ENCODE assay signal across 17 mouse cellular contexts in the genomic region with DNA sequence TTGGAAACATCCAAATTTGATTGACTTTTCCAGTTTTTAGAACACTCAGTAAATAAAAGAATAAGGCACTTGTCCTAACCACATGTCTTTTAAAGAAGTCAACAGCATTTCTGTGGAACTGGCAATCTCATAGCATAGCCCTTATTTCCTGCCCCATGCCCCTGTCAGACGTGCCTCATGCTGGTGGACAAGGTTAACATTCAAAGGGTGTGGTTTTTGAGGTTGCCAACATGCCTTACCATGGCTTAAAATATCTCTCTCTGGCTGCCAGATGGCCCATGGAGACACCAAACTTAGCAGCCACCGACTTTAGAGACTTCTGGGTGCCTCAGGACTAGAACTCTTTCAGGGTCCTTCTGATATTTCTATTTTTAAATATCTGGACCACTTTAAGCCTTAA. TPM values are rescaled to one million over a fixed set of nuclear protein-coding genes. Genes with fewer than 3 reads are reported as not detected.
A peak's percentile ranks its signal among the peaks of the same experiment; 100 is the strongest.
DNase-seq lines count a peak whose midpoint lies in the region; ATAC-seq and TF ChIP-seq lines count a peak whose summit lies in the region.
"Had no signal": no experiment of that assay in that cellular context is flagged by ENCODE, and none has a peak within 500 bp of the region (broad histone marks: within the 10 kb centered on the region; RNA-seq: fewer than 3 reads in every experiment).

No protein-coding gene starts in this region.

- no peak for TF ChIP-seq CTCF in kidney, adult 2 months (conservative IDR thresholded peaks at IDR 0.05; ENCODE audit: insufficient read depth, insufficient read length, low read depth, low read length)
- TF ChIP-seq CTCF in cerebellum, adult 2 months (IDR thresholded peaks at IDR 0.05; ENCODE audit: borderline replicate concordance, insufficient read depth, low read depth, low read length) = no peak

- H3K79me2 ChIP-seq in myocyte (ENCODE audit: control insufficient read depth, insufficient read depth) = no peaks in the 10 kb centered on the region

- no peak for ATAC-seq in kidney, embryonic 16.5 days (ENCODE audit: low FRiP score, low TSS enrichment)
- ATAC-seq: forebrain, embryonic 16.5 days had no signal

- WGBS in kidney, adult 2 months = 42% methylated on average over 2 of the region's 2 CpGs
- WGBS in kidney, embryonic 16.5 days = 57% methylated on average over 2 of the region's 2 CpGs
- 60% methylated on average over 2 of the region's 2 CpGs for WGBS in hindbrain, embryonic 10.5 days
- 35% methylated on average over 2 of the region's 2 CpGs for WGBS in cerebellum, adult 2 months

- no peaks in the 10 kb centered on the region for H3K4me1 ChIP-seq in kidney, adult 2 months (ENCODE audit: control insufficient read depth, insufficient read depth, low read length)
- H3K4me1 ChIP-seq in kidney, embryonic 16.5 days (ENCODE audit: insufficient read depth, low read length) = no peaks in the 10 kb centered on the region
- no peaks in the 10 kb centered on the region for H3K4me1 ChIP-seq in hindbrain, embryonic 10.5 days (replicated peaks)
- H3K4me1 ChIP-seq in cerebellum, adult 2 months (ENCODE audit: control insufficient read depth, insufficient read depth, low read length) = no peaks in the 10 kb centered on the region
- H3K4me1 ChIP-seq: embryonic facial prominence, embryonic 12.5 days; hindbrain, embryonic 13.5 days; kidney, embryonic 15.5 days had no signal

- TF ChIP-seq POLR2A in kidney, adult 2 months (IDR thresholded peaks at IDR 0.05; ENCODE audit: low read depth, low read length) = no peak
- no peak for TF ChIP-seq POLR2A in myocyte (IDR thresholded peaks at IDR 0.05; ENCODE audit: insufficient read length, low read depth)
- TF ChIP-seq POLR2A in cerebellum, adult 2 months (IDR thresholded peaks at IDR 0.05; ENCODE audit: borderline replicate concordance, insufficient read depth, low read length) = no peak

- H3K4me2 ChIP-seq in kidney, embryonic 16.5 days (replicated peaks; ENCODE audit: low read depth, low read length) = no peak overlapping the region
- peak overlapping the region; percentile 52 for H3K4me2 ChIP-seq in myocyte (ENCODE audit: low read depth)
- H3K4me2 ChIP-seq: embryonic facial prominence, embryonic 12.5 days; hindbrain, embryonic 13.5 days; kidney, embryonic 15.5 days had no signal

- H3K36me3 ChIP-seq in kidney, adult 2 months (ENCODE audit: control insufficient read depth, insufficient read depth, low read length) = no peaks in the 10 kb centered on the region
- no peaks in the 10 kb centered on the region for H3K36me3 ChIP-seq in kidney, embryonic 16.5 days (ENCODE audit: insufficient read depth, low read length)
- H3K36me3 ChIP-seq in myocyte (ENCODE audit: control insufficient read depth, insufficient read depth) = no peaks in the 10 kb centered on the region
- H3K36me3 ChIP-seq in hindbrain, embryonic 10.5 days = no peaks in the 10 kb centered on the region
- H3K36me3 ChIP-seq: embryonic facial prominence, embryonic 12.5 days; hindbrain, embryonic 13.5 days; kidney, embryonic 15.5 days had no signal

- no peak overlapping the region for H3ac ChIP-seq in myocyte (ENCODE audit: control insufficient read depth, insufficient read length)

- no peaks in the 10 kb centered on the region for H3K9me3 ChIP-seq in kidney, embryonic 16.5 days (ENCODE audit: low read length)
- no peaks in the 10 kb centered on the region for H3K9me3 ChIP-seq in hindbrain, embryonic 10.5 days
- H3K9me3 ChIP-seq: embryonic facial prominence, embryonic 12.5 days; hindbrain, embryonic 13.5 days; kidney, embryonic 15.5 days had no signal

- no peaks in the 10 kb centered on the region; the same call in 1 of the 2 replicates for H3K27me3 ChIP-seq in kidney, adult 2 months (replicated peaks; ENCODE audit: control insufficient read depth, insufficient read depth, low read length)
- H3K27me3 ChIP-seq in kidney, embryonic 16.5 days (ENCODE audit: insufficient read depth, low read length) = no peaks in the 10 kb centered on the region
- no peaks in the 10 kb centered on the region for H3K27me3 ChIP-seq in myocyte (ENCODE audit: control insufficient read depth, insufficient read depth, insufficient read length)
- no peaks in the 10 kb centered on the region for H3K27me3 ChIP-seq in hindbrain, embryonic 10.5 days (ENCODE audit: insufficient read depth, poor library complexity, severe bottlenecking)
- H3K27me3 ChIP-seq in cerebellum, adult 2 months (ENCODE audit: control insufficient read depth, insufficient read depth, low read length) = no peaks in the 10 kb centered on the region
- H3K27me3 ChIP-seq: embryonic facial prominence, embryonic 12.5 days; hindbrain, embryonic 13.5 days; kidney, embryonic 15.5 days had no signal

- no peak overlapping the region for H3K9ac ChIP-seq in kidney, embryonic 16.5 days (replicated peaks; ENCODE audit: low read length)
- H3K9ac ChIP-seq: embryonic facial prominence, embryonic 12.5 days; hindbrain, embryonic 13.5 days; kidney, embryonic 15.5 days; liver, embryonic 14.5 days had no signal

- no peak overlapping the region for H3K27ac ChIP-seq in kidney, adult 2 months (ENCODE audit: insufficient read depth, low read depth, low read length)
- no peak overlapping the region for H3K27ac ChIP-seq in kidney, embryonic 16.5 days (ENCODE audit: low read length)
- H3K27ac ChIP-seq in hindbrain, embryonic 10.5 days = no peak overlapping the region
- H3K27ac ChIP-seq in cerebellum, adult 2 months (ENCODE audit: insufficient read depth, low read length) = no peak overlapping the region
- H3K27ac ChIP-seq: embryonic facial prominence, embryonic 12.5 days; hindbrain, embryonic 13.5 days; kidney, embryonic 15.5 days; liver, embryonic 14.5 days; macrophage had no signal

- no peak overlapping the region for H3K4me3 ChIP-seq in kidney, adult 2 months (ENCODE audit: insufficient read depth, low read depth, low read length)
- no peak overlapping the region for H3K4me3 ChIP-seq in kidney, embryonic 16.5 days (ENCODE audit: low read length)
- no peak overlapping the region for H3K4me3 ChIP-seq in myocyte
- H3K4me3 ChIP-seq in hindbrain, embryonic 10.5 days = no peak overlapping the region
- H3K4me3 ChIP-seq in cerebellum, adult 2 months (replicated peaks; ENCODE audit: insufficient read depth, low read depth, low read length) = no peak overlapping the region
- H3K4me3 ChIP-seq: embryonic facial prominence, embryonic 12.5 days; hindbrain, embryonic 13.5 days; kidney, embryonic 15.5 days had no signal

- DNase-seq in kidney, adult 2 months = peak; percentile 12
- DNase-seq in CD4-positive helper T cell, adult 2 months (ENCODE audit: low read depth, low spot score) = peak; percentile 60
- DNase-seq in c-Kit-positive CD71-negative TER-119-negative erythroid progenitor cells, embryonic 14.5 days (ENCODE audit: low read depth) = peak; percentile 17
- no peak for DNase-seq in frontal cortex, postnatal 14 days (ENCODE audit: low spot score in 2 of 2)
- DNase-seq in hindbrain, embryonic 10.5 days (ENCODE audit: low spot score) = no peak
- no peak for DNase-seq in cerebellum, adult 2 months
- DNase-seq: adrenal gland, postnatal 10 days; cerebellum, adult 11-12 months; retina, postnatal 1 day had no signal

TF ChIP-seq in myocyte, 11 proteins besides CTCF, POLR2A, EP300 and RAD21:
- peak in 1 of 3 experiments; percentile 42 for TF ChIP-seq MYOG (IDR thresholded peaks at IDR 0.05; ENCODE audit: control insufficient read depth in 1 of 3, insufficient read depth in 1 of 3, insufficient read length in 2 of 3, low read depth in 2 of 3)
- peak; percentile 17 for TF ChIP-seq TCF12 (IDR thresholded peaks at IDR 0.05; ENCODE audit: insufficient read depth, poor library complexity, severe bottlenecking)
- 0 out of 2 replicates have a peak, but pooled peaks have one; percentile 1 for TF ChIP-seq CEBPB (IDR thresholded peaks at IDR 0.05; ENCODE audit: insufficient read depth, poor library complexity, severe bottlenecking)
- peak in 2 of 3 experiments; percentile 4 to 19 for TF ChIP-seq MYOD1 (IDR thresholded peaks at IDR 0.05; ENCODE audit: control insufficient read depth in 1 of 3, insufficient read length in 2 of 3, low read depth in 2 of 3)
- TF ChIP-seq POLR2AphosphoS2 (IDR thresholded peaks at IDR 0.05; ENCODE audit: insufficient read length, low read depth) = no peak

RNA-seq across cellular contexts. Expression of gene Cd28, which starts 14.0 kb away (rescaled TPM):
- polyA plus RNA-seq in kidney, adult 2 months (2012; rRNA removed) = 0.04 and 0.55 TPM in 2 replicates
- polyA plus RNA-seq in kidney, embryonic 16.5 days (2015; fragmentation: Nextera tagmentation; extraction: Ambion mirVana) = 0.17 and 0.24 TPM in 2 replicates
- 0.35 TPM for polyA plus RNA-seq in myocyte (2012; fragmentation: generic; extraction: Trizol)
- 0.03 and 0.10 TPM in 2 replicates for polyA plus RNA-seq in hindbrain, embryonic 10.5 days (2016; fragmentation: Nextera tagmentation; extraction: Ambion mirVana)
- polyA plus RNA-seq in cerebellum, adult 2 months (2012; rRNA removed) = 0.25 TPM in 2 replicates

Comparison
In these comparisons a context has a peak if more than half of its experiments do, and no peak if none do; other contexts are left out.
1. DNase-seq: peak in kidney, adult 2 months (single experiment), CD4-positive helper T cell, adult 2 months (single experiment) and c-Kit-positive CD71-negative TER-119-negative erythroid progenitor cells, embryonic 14.5 days (single experiment); none in frontal cortex, postnatal 14 days (0 of 2), hindbrain, embryonic 10.5 days (single experiment) and cerebellum, adult 2 months (0 of 2).